Mouse (Mus musculus) liver, adult 2 months (tissue): Measurements from ENCODE around the gene Strip2.

ENCODE experiments used
- CTCF ChIP-seq: fragments of 200-500 bp; IDR thresholded peaks from 2 replicates; pipeline ENCODE4 v1.5.1; 2011; ENCODE audit warnings: low read depth, low read length, control low read depth
- POLR2A ChIP-seq: fragments of 200-500 bp; IDR thresholded peaks from 2 replicates; pipeline ENCODE4 v1.6.1; 2011; ENCODE audit warnings: low read length, control low read depth; ENCODE audit not compliant: insufficient read depth; ENCODE audit errors: extremely low read depth

GRCm38 (mm10) chr6:29873654-29874053 is 43.2 kb upstream of the Strip2 start:
- TF ChIP-seq CTCF, result no peak
- TF ChIP-seq POLR2A, result no peak
